Mouse (Mus musculus) kidney, postnatal 25 days (tissue): ENCODE measurements around the gene Magi2.

Experiments used
- DNase-seq, 2 experiments: peaks; one replicate each; pipeline ENCODE4 v3.0.0; 2021; ENCODE audit warnings: mixed read lengths in 2 of 2

Gene Magi2

DNA sequence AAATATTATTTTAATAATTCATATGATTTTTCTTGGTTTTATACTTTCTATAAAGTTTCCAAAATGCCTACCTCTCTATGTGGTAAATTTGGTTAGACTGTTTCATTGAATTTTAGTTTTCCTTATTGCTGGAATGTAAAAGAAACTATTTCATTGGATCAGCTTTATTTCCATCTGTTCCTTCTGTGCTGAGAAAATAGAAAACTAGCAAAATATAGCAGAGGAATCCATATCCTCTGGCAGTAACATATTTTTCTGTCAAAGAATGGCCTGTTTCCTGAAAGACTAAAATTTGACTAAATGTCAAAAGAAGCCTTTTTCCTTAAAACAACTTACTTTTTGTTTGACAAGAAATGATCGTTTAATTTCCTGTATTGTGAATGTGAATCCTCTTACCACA, 552.4 kb downstream of the Magi2 start:
- no peak for DNase-seq

DNA sequence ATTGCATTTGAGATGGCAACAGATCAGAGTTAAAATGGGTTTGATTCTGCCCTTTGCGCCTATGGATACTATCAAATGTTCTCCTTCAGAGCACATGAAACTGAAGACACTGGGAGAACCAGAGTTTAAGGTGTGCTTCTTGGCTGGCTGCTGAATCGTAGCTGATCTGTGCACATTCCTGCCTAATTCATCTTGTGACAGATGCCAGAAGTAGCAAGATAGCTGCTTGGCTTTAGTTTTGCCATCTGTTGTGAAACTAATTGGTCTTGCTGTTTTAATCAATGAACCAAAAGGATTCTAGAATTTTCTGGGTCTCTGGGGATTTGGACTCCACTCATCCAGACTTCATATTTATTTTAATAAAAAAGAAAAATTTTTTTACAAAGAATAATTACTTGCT, 553.2 kb downstream of the Magi2 start:
- no peak for DNase-seq

DNA sequence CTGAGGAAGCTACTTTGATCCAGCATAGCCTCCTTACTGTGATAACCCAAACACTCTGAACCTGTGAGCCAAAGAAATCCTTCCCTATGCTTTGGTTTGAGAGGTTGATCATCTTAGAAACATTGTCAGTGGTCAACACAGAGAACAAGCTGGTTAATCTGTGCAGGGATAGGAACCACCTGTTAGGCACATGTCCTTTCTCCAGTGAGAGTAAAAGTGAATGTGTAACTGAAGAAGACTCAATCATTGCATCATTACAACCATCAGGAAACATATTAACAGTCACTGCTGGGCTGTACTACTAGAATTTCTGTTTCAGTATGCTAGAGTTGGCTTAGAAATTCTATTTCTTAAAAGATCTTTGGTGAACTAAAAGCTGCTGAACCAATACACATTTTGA, 558.5 kb downstream of the Magi2 start:
- DNase-seq = no peak

DNA sequence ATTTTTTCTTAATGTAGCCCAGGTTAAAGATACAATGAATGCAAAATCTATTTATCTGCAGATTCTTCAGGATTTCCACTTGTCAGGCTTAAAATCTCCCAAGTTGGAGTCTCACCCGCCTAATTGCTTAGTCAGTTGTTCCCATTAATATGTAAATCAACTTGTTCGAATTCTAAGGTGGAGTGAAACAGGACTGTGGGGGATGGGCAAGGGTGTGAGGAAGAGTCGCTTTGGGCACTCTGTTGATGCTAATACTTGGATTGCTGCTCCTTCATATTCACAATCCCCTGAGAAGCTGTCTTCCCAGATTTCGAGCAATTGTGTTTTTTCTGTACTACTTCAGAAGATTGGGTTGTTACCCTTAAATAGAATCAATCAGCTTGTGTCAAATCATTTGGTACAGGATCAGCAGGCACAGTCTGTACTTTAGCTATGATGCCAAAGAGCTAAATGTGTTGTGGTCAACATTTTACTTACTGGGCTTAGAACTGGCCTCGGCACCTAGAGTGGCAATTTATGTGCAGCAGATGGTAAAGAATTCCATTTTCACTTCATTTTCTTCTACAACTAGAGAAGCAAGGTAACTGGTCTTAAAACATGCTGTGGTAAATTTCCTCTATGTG, 560.8 kb downstream of the Magi2 start:
- DNase-seq = no peak

DNA sequence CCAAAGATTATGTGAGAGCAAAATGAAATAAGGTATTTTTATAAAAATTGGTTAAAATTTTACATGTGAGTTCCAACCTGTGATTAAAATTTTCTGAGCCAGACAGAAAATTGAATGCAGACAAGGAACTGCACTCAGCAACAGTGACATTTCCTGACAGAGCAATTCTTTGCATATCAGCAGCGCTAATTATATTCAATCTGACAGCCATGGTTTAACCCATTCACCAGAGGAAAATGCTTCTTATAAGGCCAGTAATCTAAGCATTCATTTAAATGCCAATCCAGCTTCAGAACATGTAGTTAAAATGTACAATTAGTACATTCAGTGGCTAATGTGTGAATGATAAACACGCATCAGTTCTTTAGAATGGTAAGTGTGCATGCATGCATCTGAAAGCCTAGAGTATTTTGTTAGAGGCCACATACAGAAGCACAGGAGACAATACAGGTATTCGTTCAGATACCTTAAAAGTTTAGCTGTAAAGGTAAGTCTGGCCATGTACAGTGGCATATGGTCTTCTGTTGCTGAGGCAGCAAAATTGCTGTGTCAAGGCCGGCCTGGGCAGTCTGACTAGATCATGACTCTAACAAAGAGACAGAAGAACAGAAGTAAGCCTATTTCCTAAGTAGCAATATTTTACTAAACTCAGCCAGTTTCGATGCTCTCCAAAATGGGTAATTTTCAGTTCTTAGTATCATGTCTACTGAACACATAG, 576.4 kb downstream of the Magi2 start:
- DNase-seq = no peak

DNA sequence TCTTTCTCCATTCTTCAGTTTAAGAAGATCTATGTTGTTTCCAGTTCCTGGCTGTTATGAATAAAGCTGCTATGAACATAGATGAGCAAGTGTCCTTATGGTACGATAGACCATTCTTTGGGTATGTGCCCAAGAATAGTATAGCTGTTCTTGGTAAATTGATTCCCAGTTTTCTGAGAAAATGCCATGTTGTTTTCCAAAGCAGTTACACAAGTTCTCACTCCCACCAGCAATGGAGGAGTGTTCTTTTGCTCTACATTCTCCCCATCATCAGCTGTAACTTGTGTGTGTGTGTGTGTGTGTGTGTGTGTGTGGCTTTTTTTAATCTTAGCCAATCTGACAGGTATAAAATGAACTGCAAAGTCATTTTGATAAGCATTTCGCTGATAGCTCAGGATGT, 595.7 kb downstream of the Magi2 start:
- DNase-seq = no peak

DNA sequence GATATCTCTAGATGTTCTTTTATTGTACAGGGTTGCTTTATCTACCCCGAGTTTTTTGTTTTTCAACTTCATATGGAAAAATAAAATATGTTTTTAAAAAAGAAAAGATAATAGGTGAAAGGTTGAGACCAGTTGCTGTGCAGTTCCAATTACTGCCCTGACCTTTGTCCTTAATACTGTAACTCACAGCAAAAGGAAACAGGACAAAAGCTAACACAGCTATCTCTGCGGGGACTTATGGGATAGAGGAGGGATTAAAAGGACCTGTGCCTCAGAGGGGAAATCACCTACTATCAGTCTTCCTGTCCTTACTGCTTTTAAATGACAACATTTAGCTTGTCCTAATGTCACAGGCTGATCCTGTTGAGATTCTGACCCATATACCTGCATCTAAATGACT, 599.1 kb downstream of the Magi2 start:
- no peak for DNase-seq

DNA sequence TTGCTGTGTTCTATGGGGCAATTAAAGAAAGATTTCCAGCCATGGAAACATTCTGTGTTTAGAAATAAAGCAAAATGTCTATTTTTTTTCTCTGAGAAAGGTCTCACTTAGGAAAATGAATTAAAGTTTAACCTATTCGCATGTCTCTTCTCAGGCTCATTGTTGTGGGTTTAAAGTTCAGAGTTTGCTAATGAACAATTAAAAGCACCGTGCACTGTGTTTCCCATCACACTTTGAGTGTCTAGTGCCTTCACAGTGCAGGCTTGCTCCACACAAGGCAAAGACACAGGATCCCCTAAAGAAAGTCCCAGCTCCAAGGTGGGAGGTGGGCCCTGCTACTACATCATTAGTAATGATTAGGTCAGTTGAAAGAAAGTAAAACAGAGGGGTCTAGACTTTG, 602.5 kb downstream of the Magi2 start:
- no peak for DNase-seq

DNA sequence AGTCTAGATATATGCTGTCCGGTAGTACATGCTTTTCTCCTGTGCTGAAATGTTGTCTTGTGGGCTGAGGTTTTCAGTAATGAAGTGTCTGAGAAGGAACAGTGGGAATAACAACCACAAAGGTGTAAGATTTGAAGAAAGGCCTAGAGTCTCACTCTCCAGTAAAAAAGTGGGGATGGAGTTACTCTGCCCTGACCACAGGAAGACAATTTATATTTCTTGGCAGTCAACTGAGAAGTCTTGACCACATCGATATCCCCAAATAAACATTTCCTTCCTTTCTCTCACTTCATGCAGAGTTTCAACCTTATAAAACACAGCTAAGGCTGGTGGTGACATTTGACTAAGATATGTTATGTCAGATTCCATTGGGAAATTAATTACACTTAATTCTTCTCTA, 636.0 kb downstream of the Magi2 start:
- no peak for DNase-seq

DNA sequence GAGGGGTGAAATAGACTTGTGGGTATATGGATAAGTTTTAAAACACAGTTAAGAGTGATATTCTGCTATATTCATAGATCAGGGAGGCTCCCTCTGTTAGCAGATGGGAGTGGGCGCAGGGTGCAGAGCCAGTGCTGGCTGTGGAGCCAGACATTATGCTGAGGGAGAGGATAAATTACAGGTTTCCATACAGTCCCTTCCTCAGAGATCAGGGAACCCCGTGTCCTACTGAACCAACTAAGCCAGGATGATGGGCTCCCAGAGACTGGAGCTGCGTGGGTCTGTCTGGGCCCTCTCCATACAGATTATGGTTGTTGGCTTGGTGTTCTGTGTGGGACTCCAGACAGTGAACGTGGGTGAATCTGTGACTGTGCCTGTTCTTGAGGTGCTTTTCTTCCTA, 643.6 kb downstream of the Magi2 start:
- no peak for DNase-seq

DNA sequence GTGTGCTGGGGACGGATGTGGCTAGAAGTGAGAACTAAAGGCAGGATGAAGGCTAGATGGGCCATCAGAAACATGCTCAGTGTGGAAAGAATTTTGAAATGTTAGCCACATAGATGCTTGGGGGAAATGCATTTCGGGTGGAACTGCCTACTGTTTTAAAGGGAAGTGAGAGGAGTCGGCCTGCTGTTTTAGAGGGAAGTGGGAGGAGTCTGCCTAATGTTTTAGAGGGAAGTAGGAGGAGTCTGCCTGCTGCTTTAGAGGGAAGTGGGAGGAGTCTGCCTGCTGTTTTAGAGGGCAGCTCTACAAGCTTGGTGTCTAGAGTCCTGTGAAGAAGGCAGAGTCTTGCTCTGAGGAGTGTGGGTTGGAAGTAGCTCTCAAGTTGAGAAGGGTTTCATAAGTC, 664.9 kb downstream of the Magi2 start:
- no peak for DNase-seq

DNA sequence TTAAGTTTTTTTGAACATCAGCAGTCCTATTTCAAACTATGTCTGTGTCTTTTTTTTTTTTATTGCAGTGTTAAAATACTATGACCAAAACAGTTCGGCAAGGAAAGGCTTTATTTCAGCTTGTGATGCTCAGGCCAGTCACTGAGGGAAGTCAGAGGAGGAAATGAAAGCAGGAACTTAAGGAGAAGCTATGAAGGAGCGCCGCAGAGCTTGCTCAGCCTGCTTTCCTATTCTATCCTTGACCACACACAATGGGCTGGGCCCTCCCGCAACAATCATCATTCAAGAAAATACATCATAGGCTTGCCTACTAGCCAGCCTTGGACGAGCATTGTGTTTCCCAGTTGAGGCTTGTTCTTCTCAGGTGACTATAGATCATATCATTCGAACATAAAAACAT, 669.1 kb downstream of the Magi2 start:
- DNase-seq = no peak

DNA sequence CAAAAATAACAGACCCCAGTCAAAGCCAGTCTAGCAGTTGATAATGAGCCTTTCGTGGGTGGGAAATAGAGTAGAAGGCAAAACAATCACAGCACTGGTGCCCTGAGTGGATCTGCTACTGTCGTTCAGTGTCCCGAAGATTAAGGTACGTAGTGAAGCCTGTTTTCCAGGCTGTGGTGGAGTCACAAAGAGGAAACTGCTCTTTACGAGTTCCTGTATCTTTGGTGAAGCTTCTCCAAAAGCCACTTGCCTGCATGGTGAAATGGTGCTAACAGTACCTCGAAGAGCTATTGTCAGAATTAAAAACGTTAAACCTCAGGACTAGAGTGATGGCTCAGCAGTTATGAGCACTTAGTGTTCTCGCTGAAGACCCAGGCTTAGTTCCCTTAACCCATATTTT, 674.8 kb downstream of the Magi2 start:
- no peak for DNase-seq

DNA sequence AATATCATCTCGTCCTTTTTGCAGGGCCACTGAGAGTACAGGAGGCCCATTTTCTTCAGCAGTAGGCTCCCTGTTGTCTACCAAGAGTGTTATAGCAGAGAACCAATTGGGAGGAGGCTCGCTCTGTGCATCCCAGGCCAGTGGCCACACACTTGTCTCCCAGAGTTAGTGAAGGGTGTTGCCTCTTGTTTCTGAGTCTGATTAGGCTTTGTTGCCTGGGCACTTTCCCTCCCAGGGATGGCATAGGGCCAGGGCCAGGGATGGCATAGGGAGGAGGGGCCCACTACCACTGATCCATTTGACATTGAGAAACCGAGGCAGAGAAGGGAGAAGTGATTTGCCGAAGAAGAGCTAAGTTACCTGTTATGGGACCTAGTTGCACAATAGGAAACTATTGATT, 679.8 kb downstream of the Magi2 start:
- DNase-seq = no peak

DNA sequence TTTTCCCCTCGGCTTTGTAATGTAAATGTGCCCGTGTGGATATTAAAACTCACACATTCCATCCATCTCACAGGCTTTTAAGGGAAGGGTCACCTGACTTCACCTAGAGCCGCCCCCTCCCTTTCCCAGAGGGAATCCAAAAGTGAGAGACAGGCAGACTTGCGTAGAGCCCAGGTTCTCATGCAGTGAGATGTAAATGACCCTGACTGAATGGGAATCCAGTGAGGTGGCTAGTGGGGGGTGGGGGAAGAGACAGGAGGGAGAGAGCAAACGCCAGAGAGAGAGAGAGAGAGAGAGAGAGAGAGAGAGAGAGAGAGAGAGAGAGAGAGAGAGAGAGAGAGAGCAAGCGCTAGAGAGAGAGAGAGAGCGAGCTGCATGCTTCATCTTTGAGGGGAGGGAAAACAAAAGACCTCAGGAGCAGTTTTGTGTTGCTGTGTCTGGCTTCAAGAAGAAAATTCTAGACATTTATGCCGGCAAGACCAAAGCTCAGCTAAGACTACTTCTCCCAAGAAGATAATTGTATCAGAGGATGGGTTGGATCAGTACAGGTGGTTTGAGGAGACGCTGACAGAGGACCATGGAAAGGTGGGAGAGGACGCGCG, 680.6 kb downstream of the Magi2 start:
- no peak for DNase-seq

DNA sequence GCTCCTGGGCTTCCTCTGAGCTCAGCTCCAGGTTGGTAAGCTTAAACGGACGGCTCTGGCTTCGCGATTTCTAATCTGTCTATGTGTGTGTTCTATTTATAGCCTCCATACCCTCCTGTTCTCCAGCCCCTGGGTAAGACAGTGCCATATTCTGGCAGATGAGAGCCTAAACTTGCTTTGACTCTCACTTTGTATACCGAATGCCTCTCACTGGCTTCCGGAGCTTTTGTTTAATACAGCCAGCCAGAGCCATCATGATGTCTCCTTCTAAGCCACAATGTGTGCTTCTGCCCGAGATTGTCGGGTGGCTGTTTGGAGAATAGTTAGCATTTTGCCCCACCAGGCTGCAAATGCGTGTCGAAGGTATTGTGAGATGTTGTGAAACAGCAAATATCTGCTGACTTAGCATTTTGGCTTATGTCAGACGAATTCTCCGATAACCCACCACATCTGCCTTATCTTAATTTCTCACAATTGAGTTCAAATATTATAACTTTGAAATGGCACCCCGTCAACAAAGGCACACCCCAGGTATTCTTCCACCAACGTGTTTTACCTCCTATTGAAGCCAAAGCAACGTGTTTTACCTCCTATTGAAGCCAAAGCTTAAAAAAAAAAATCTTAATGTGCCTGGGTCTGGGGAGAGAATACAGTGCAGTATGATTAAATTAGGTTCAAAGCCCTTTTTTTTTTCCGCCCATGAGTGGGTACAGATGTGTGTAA, 681.3 kb downstream of the Magi2 start:
- DNase-seq = no peak

DNA sequence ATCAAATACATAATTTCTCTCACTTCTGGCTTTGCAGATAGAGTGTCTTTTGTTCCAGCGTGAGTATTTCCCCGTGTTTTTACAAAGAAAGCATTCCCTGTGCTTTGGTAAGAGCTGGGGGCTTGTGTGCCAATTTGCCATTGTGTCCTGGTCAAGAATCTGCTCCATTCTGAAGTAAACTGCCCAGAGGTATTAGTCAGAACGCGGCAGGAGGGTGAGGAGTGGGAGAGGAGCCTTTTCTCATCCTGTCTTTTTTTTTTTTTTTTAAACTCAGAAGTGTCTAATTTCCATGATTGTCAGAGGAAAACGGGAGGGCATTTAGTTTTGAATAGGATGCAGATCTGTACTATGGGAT, 681.8 kb downstream of the Magi2 start:
- no peak for DNase-seq

DNA sequence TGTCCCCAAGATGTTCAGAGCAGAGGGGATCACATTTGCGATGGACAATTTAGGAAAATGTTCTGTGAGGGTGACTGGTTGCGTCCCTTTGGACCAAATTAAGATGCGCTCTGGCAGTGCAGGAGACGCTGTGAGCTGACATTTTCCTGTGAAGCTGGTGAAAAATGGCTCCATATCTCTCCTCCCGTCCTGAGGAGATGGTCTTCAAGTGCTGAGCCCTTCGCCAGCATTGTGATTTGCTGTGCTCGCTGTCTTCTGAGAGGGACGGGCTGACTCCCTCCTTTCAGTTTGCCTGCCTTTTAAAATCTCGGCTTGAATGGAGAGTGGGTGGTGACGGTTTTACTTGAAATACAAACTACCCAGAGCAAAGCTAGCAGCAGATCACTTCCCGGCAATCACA, 682.2 kb downstream of the Magi2 start:
- no peak for DNase-seq

DNA sequence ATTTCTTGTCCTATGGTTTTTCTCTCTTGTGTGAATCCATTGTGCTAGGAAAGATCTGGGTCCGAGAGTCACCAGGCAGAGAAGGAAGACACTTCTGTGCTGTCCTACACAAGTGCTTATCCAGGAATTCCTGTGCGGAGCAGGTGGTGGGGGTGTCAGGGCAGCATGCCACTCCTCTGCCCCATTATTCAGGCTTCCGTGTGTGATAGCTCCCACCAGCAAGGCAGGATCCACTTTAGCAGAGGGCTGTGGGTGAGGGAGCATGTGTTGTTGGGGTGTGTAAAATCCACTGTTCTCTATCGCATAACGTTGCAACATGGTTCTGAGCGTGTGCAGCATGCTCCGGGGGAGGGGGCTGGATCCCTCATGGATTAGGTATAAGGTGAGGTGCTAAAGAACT, 682.8 kb downstream of the Magi2 start:
- no peak for DNase-seq

DNA sequence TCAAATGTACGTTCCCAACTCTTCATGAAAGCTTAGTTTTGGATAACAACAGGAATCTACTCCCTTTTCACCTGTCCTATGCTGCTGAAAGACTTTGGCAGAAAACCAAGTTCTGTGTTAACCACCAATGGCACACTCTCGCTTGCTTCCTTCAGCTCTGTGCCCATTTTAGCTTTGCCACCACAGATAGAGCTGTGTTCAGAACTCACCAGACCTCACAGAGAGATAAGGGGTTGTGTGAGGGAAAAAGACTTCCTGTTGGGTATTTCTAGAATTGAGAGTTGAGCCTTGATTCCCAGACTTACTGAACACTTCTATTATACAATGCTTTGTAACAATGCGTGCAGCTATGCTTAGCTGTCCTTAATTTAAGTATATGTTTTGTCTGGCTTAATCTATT, 705.3 kb downstream of the Magi2 start:
- no peak for DNase-seq

DNA sequence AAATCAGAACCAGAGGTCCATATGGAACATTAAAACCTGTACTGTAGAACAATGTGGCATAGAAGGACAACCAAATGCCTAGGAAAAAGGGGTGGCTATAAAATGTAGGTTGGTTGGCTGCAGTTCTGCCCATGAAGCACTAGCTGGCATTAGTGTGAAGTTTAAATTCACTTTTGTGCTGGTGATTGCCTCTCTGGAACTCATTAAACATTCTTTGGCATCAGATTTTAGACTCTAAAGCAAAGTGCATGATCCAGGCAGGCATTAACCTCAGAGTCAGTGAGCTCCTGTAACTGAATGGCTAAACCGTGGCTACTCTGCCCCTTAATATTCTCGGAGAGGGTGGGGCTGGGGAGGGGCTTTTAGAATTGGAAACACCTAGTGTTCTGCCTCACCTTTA, 706.4 kb downstream of the Magi2 start:
- peak; percentile 51 to 65 for DNase-seq

DNA sequence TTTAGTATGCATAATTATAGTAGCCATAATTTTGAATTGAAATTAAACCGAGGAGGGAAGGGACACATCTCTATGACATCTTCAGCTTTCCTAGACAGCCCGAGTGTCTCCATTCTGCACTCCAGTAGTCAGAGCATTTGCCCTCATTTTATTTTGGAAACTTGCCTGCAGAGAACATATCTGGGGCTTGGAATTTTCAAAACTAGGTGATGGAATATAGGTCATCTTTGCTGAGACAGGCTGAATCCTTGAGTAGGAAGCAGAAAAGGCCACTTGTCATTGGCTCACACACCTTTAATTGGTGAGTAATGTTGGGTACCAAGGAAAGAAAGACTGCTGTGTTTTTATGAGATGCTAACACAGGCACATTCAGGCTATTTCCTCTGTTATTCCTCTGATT, 724.3 kb downstream of the Magi2 start:
- no peak for DNase-seq

DNA sequence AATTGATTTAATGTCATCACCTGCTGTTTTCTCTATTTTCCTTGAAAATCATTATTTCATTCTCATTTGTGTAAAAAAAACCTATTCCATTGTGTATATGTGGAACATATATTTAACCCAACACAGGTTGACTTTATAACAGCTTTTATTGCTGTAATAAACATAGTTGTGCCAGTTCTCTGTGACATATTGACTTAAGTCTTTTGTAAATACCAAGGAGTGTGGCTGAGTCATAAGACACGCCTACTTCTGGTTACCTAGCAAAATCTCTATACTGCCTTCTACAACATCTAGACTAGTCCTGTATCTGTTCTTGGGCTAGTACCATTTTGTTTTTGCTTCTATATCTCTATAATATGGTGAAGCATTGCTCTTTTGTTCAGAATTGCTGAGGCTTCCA, 737.3 kb downstream of the Magi2 start:
- no peak for DNase-seq

DNA sequence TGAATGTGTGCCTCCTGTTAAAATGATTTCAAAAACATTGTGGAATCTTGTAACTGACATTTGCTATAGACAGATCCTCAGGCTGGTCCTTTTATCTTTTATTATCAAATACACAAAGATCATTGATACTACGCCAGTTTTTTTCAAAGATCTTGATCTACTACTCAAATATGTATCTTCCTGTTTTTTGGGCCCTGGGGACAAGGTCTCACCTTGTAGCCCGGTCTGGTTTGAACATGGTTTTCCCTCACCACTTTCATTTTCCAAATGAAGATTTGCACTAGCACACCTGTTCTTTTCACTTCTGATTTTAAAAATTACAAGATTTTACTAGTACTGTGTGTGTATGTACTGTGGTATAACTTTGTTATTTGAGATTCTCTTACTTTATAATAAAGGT, 745.9 kb downstream of the Magi2 start:
- no peak for DNase-seq
